Mouse (Mus musculus): ENCODE measurements around the gene Cd300c. TPM values are rescaled to one million over a fixed set of nuclear protein-coding genes. Genes with fewer than 3 reads are reported as not detected.
"Not testable (repeated sequence)": the region's sequence is repeated elsewhere in the genome, so short reads cannot be mapped to it uniquely, and the experiment has no call there.

The Cd300c gene
- not detected for total RNA-seq (2021)
- long read RNA-seq, experiment 1, result 0 reads
- long read RNA-seq, experiment 2, result 0 reads

DNA sequence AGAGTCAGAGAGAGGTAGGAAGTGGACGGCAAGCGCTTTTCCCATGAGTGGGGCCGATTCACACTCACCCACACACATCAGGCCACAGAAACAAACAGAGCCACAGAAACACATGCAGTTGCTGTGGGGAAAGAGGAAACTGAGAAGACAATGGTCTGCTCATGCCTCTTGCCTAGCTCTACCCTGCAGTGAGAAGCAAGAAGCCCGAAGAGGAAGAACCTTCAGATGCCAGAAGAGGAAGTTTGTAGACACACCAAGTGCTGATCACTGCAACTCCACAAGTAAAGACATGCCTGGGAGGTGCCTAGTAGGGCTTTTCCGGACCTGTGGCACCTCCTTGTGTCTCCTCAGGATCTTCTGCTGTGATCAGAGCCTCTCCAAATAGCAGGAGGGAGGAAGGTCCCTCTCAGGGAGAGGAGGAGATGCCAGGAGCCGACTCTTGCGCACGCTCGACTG lies at the start of gene Cd300c:
Gene Cd300c, minus strand, starts transcription at position 406 of the 456 bp plus-strand sequence.
- Histone ChIP-seq H3K4me3 (no peak within 1 kb of the TSS), H3K27ac (no peak within 1 kb of the TSS)
- intact Hi-C loops (cut with DNase I), result no loop called here
- no peak for TF ChIP-seq CTCF (IDR thresholded peaks at IDR 0.05)
- no peak for DNase-seq (ENCODE audit: extremely low spot score in 1 of 2, low spot score in 2 of 2)

DNA sequence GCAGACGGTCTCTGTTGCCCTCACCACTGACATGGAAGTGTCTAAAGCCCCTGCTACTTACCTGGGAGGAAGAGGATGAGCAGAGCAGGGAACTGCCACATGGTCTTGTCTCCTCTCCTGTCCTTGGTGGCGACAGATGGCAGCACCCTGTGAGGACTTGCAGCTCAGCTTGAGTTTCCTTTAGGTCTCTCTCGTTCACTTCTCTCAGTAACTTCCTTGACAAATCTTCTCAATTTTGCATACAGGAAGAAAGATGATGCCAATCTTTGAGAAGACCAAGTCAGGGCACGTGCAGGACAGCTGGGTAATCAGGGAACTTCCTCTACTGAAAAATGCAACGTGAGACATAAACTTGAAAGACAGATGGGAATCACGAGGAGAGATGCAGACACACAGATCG lies 47.1 kb upstream of the Cd300c start, which contains the start of gene Cd300ld2:
Gene Cd300ld2, minus strand, starts transcription at position 101 of the 400 bp plus-strand sequence.
- intact Hi-C loops (cut with DNase I); H3K27ac ChIP-seq: not testable (repeated sequence)

GRCm38 (mm10) chr11:115004070-115004469 lies 35.1 kb upstream of the Cd300c start:
- Histone ChIP-seq H3K27ac (no peak overlapping the region), H3K4me3 (no peak overlapping the region)
- no peak for TF ChIP-seq CTCF (IDR thresholded peaks at IDR 0.05)
- intact Hi-C loops (cut with DNase I), result no loop called here
- no peak for DNase-seq (ENCODE audit: extremely low spot score in 1 of 2, low spot score in 2 of 2)

More for the DNA sequence above, 47.1 kb upstream of the Cd300c start, which contains the start of gene Cd300ld2:
- not testable (repeated sequence) for H3K4me3 ChIP-seq; DNase-seq (ENCODE audit: extremely low spot score in 1 of 2, low spot score in 2 of 2)

DNA sequence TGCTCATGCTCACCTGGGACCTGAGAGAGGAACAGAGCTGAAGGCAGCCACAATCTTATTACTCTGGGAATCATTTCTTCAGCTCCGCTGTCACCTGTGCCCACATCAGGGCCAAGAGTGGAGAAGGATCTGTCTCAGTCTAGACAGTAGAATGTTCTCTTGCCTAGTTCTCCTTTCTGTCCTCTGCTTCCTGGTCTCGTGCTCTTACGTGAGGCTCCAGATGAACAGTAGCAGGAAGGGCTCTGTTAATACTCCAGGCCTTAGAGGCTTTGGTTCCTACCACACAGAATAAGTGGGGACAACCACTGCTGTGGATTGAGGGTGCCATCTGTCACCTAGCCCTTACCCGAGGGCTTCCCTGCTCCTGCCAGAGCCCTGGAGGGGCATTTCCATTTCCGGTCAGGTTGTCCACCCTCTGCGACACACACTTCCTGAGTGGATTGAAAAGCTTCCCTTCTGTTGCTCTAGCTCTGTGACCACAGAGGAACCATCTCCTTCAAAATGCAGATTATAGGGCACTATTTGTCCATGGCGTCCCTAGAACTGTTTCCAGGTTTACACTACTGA lies 32.6 kb upstream of the Cd300c start, which contains the start of gene Cd300c2:
Gene Cd300c2, minus strand, starts transcription at position 407 of the 567 bp plus-strand sequence.
- DNase-seq (ENCODE audit: extremely low spot score in 1 of 2, low spot score in 2 of 2), result no peak
- no peak within 1 kb of the TSS for H3K4me3 ChIP-seq
- intact Hi-C loops (cut with DNase I), result no loop called here

DNA sequence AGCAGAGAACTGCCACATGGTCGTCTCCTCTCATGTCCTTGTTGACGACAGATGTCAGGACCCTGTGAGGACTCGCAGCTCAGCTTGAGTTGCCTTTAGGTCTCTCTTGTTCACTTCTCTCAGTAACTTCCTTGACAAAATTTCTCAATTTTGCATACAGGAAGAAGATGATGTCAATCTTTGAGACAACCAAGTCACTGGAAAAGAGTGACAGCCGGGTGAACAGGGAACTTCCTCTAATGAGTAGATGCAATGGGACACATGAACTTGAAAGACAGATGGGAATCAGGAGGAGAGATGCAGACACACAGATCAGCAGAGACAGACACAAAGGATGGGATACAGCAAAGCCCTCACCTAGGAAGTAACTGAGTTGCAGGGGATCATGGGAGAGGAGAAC lies 20.8 kb upstream of the Cd300c start, which contains the start of gene Cd300ld:
Gene Cd300ld, minus strand, starts transcription at position 130 of the 400 bp plus-strand sequence.
- TF ChIP-seq CTCF (IDR thresholded peaks at IDR 0.05), result no peak
- intact Hi-C loops (cut with DNase I), result no loop called here
- H3K27ac ChIP-seq, result no peak within 1 kb of the TSS
- H3K4me3 ChIP-seq, result no peak within 1 kb of the TSS
- no peak for DNase-seq (ENCODE audit: extremely low spot score in 1 of 2, low spot score in 2 of 2)

More for the DNA sequence above, 32.6 kb upstream of the Cd300c start, which contains the start of gene Cd300c2:
- no peak within 1 kb of the TSS for H3K27ac ChIP-seq
- no peak for TF ChIP-seq CTCF (IDR thresholded peaks at IDR 0.05)

DNA sequence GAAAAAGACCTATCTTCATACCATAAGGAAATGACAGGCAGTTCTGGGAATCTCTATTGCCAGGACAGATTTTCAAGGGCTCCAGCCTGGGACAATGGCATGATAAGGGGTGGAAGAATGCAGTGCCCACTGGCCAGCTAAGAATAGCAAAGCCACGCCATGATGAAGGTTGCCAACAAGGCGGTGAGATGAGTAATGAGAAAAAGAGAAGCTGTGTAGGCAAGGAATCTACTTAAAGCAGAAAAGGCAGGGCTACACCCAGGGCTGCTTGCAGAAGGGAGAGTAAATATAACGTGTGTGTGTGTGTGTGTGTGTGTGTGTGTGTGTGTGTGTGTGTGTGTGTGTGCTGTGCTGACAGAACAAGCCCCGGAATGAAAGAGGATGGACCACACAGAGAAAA lies 12.9 kb upstream of the Cd300c start:
- Histone ChIP-seq H3K4me3 (no peak overlapping the region), H3K27ac (no peak overlapping the region)
- intact Hi-C loops (cut with DNase I), result loop anchor here (5.0 kb wide), 1 partner anchor 60 kb away; no protein-coding TSS in a partner anchor
- TF ChIP-seq CTCF (IDR thresholded peaks at IDR 0.05), result no peak
- no peak for DNase-seq (ENCODE audit: extremely low spot score in 1 of 2, low spot score in 2 of 2)

- no peak overlapping the region for H3K4me3 ChIP-seq
- no peak for DNase-seq (ENCODE audit: extremely low spot score in 1 of 2, low spot score in 2 of 2)
- no peak for TF ChIP-seq CTCF (IDR thresholded peaks at IDR 0.05)
- H3K27ac ChIP-seq, result no peak overlapping the region
- intact Hi-C loops (cut with DNase I), result no loop called here
Measured at GRCm38 (mm10) chr11:114972726-114973125, 3.8 kb upstream of the Cd300c start.

- no peak for DNase-seq (ENCODE audit: extremely low spot score in 1 of 2, low spot score in 2 of 2)
- Histone ChIP-seq H3K27ac (no peak overlapping the region), H3K4me3 (no peak overlapping the region)
- intact Hi-C loops (cut with DNase I), result no loop called here
- no peak for TF ChIP-seq CTCF (IDR thresholded peaks at IDR 0.05)
Measured at GRCm38 (mm10) chr11:114965182-114965828, 3.7 kb downstream of the Cd300c start.

- DNase-seq (ENCODE audit: extremely low spot score in 1 of 2, low spot score in 2 of 2), result no peak
- no peak overlapping the region for H3K4me3 ChIP-seq
Measured at GRCm38 (mm10) chr11:114960369-114960768, 8.6 kb downstream of the Cd300c start.

GRCm38 (mm10) chr11:114934144-114934543 lies 34.8 kb downstream of the Cd300c start, which contains the start of gene Cd300lb:
Gene Cd300lb (minus strand): TSS chr11:114934386.
- intact Hi-C loops (cut with DNase I), result no loop called here
- no peak for DNase-seq (ENCODE audit: extremely low spot score in 1 of 2, low spot score in 2 of 2)
- Histone ChIP-seq H3K4me3 (no peak within 1 kb of the TSS), H3K27ac (no peak within 1 kb of the TSS)
- no peak for TF ChIP-seq CTCF (IDR thresholded peaks at IDR 0.05)

More at GRCm38 (mm10) chr11:114960369-114960768, 8.6 kb downstream of the Cd300c start:
- no peak overlapping the region for H3K27ac ChIP-seq
- intact Hi-C loops (cut with DNase I), result no loop called here
- TF ChIP-seq CTCF (IDR thresholded peaks at IDR 0.05), result no peak

- no peak for TF ChIP-seq CTCF (IDR thresholded peaks at IDR 0.05)
- no peak overlapping the region for H3K4me3 ChIP-seq
- intact Hi-C loops (cut with DNase I), result no loop called here
- no peak overlapping the region for H3K27ac ChIP-seq
- DNase-seq (ENCODE audit: extremely low spot score in 1 of 2, low spot score in 2 of 2), result no peak
Measured at GRCm38 (mm10) chr11:114933591-114933990, 35.4 kb downstream of the Cd300c start.

GRCm38 (mm10) chr11:114931041-114931440 lies 37.9 kb downstream of the Cd300c start:
- intact Hi-C loops (cut with DNase I), result no loop called here
- no peak for TF ChIP-seq CTCF (IDR thresholded peaks at IDR 0.05)
- DNase-seq (ENCODE audit: extremely low spot score in 1 of 2, low spot score in 2 of 2), result no peak
- Histone ChIP-seq H3K4me3 (no peak overlapping the region), H3K27ac (no peak overlapping the region)

All from left cerebral cortex, adult 2 months (tissue).